In genomic region chr9:118486361-118487095, GRCm38 (mm10) we compare ENCODE assay signal across 12 mouse cellular contexts. TPM values are rescaled to one million over a fixed set of nuclear protein-coding genes. Genes with fewer than 3 reads are reported as not detected.
DNase-seq lines count a peak whose midpoint lies in the region; ATAC-seq lines count a peak whose summit lies in the region.
"Had no signal": no experiment of that assay in that cellular context is flagged by ENCODE, and none has a peak within 500 bp of the region (broad histone marks: within the 10 kb centered on the region; RNA-seq: fewer than 3 reads in every experiment).

No protein-coding gene starts in this region.

- intact Hi-C loops in heart, postnatal 36 days (cut with DNase I) = no loop called here

- ATAC-seq in heart, embryonic 16.5 days (replicated peaks; ENCODE audit: extremely low read depth, insufficient read depth, low FRiP score) = no peak
- ATAC-seq in limb, embryonic 13.5 days (ENCODE audit: low FRiP score, low read depth) = no peak

- H3K4me3 ChIP-seq in heart, embryonic 16.5 days (ENCODE audit: low read length) = no peak overlapping the region
- H3K4me3 ChIP-seq in forebrain, embryonic 10.5 days = peak overlapping the region; percentile 48
- peak overlapping the region; percentile 36 for H3K4me3 ChIP-seq in limb, embryonic 13.5 days
- H3K4me3 ChIP-seq: neural tube, embryonic 12.5 days had no signal

- H3K4me2 ChIP-seq in heart, embryonic 16.5 days (ENCODE audit: low read depth, low read length) = 0 out of 2 replicates have a peak overlapping the region, but pooled peaks have one; percentile 4
- peak overlapping the region; percentile 65 for H3K4me2 ChIP-seq in limb, embryonic 13.5 days (replicated peaks)
- H3K4me2 ChIP-seq: neural tube, embryonic 12.5 days had no signal

- H3K9me3 ChIP-seq in heart, embryonic 16.5 days (replicated peaks; ENCODE audit: control insufficient read depth, low read length) = no peaks in the 10 kb centered on the region
- no peaks in the 10 kb centered on the region for H3K9me3 ChIP-seq in forebrain, embryonic 10.5 days
- H3K9me3 ChIP-seq in limb, embryonic 13.5 days = no peaks in the 10 kb centered on the region
- H3K9me3 ChIP-seq: neural tube, embryonic 12.5 days had no signal

- no peaks in the 10 kb centered on the region for H3K36me3 ChIP-seq in heart, embryonic 16.5 days (ENCODE audit: control insufficient read depth, insufficient read depth)
- H3K36me3 ChIP-seq in forebrain, embryonic 10.5 days (replicated peaks) = no peaks in the 10 kb centered on the region
- no peaks in the 10 kb centered on the region for H3K36me3 ChIP-seq in limb, embryonic 13.5 days
- H3K36me3 ChIP-seq: neural tube, embryonic 12.5 days had no signal

- H3K27ac ChIP-seq in heart, embryonic 16.5 days (ENCODE audit: low read length) = no peak overlapping the region
- no peak overlapping the region for H3K27ac ChIP-seq in forebrain, embryonic 10.5 days
- H3K27ac ChIP-seq in limb, embryonic 13.5 days = no peak overlapping the region
- H3K27ac ChIP-seq: neural tube, embryonic 12.5 days had no signal

- H3K9ac ChIP-seq in heart, embryonic 16.5 days (ENCODE audit: low read length) = no peak overlapping the region
- no peak overlapping the region for H3K9ac ChIP-seq in limb, embryonic 13.5 days
- H3K9ac ChIP-seq: neural tube, embryonic 12.5 days had no signal

- H3K27me3 ChIP-seq in heart, embryonic 16.5 days (ENCODE audit: control insufficient read depth, insufficient read depth, low read length) = peaks cover 57% of the 10 kb centered on the region
- H3K27me3 ChIP-seq in forebrain, embryonic 10.5 days (ENCODE audit: poor library complexity, severe bottlenecking) = peaks cover 96% of the 10 kb centered on the region
- peaks cover 91% of the 10 kb centered on the region for H3K27me3 ChIP-seq in limb, embryonic 13.5 days

- no peak for DNase-seq in heart, postnatal 36 days
- DNase-seq in R1 (ENCODE audit: low read depth, low spot score) = peak; percentile 66
- DNase-seq in forebrain, embryonic 10.5 days (ENCODE audit: extremely low spot score, low spot score) = peak; percentile 55
- no peak for DNase-seq in cerebellum, adult 11 months
- DNase-seq in urinary bladder, postnatal 14 days (ENCODE audit: low spot score) = no peak
- no peak for DNase-seq in right cerebral cortex, postnatal 4 days
- DNase-seq: cerebellum, adult 2 months; kidney, adult 8-10 months had no signal

- 0 out of 2 replicates have a peak, but pooled peaks cover 10% of the 10 kb centered on the region for H3K4me1 ChIP-seq in heart, embryonic 16.5 days (ENCODE audit: control insufficient read depth, insufficient read depth, low read length)
- H3K4me1 ChIP-seq in forebrain, embryonic 10.5 days = peaks cover 42% of the 10 kb centered on the region
- H3K4me1 ChIP-seq in limb, embryonic 13.5 days = peaks cover 27% of the 10 kb centered on the region

- 7% methylated on average over 32 of the region's 32 CpGs for WGBS in heart, embryonic 16.5 days
- WGBS in forebrain, embryonic 10.5 days = under 1% methylated on average over 32 of the region's 32 CpGs
- WGBS in limb, embryonic 13.5 days = 1% methylated on average over 32 of the region's 32 CpGs

RNA-seq across cellular contexts. Expression of gene Eomes, which starts 8.5 kb away (rescaled TPM):
- polyA plus RNA-seq in heart, embryonic 16.5 days (2015; fragmentation: Nextera tagmentation; extraction: Ambion mirVana) = 0.09 and 0.11 TPM in 2 replicates
- under 1 TPM in 1 of 2 experiments, not detected in 1; 0.08 TPM for total RNA-seq in heart, postnatal 36 days (2021)
- 6.2 and 7.7 TPM in 2 replicates for polyA plus RNA-seq in forebrain, embryonic 10.5 days (2016; fragmentation: Nextera tagmentation; extraction: Ambion mirVana)
- 0.28 and 0.71 TPM in 2 replicates for polyA plus RNA-seq in limb, embryonic 13.5 days (2015; fragmentation: Nextera tagmentation; extraction: Ambion mirVana)
- polyA plus RNA-seq: lung, embryonic 16.5 days had no signal

RNA-seq across cellular contexts. Expression of gene Golga4, which starts 19.5 kb away (rescaled TPM):
- polyA plus RNA-seq in heart, embryonic 16.5 days (2015; fragmentation: Nextera tagmentation; extraction: Ambion mirVana) = 51.5 and 54.6 TPM in 2 replicates
- total RNA-seq in heart, postnatal 36 days (2021) = 100 to 1,000 TPM; 303 to 350 TPM
- 40.0 and 42.1 TPM in 2 replicates for polyA plus RNA-seq in forebrain, embryonic 10.5 days (2016; fragmentation: Nextera tagmentation; extraction: Ambion mirVana)
- polyA plus RNA-seq in limb, embryonic 13.5 days (2015; fragmentation: Nextera tagmentation; extraction: Ambion mirVana) = 52.0 and 56.0 TPM in 2 replicates

Comparison
In these comparisons a context has a peak if more than half of its experiments do, and no peak if none do; other contexts are left out.
1. DNase-seq: peak in R1 (single experiment) and forebrain, embryonic 10.5 days (single experiment); none in heart, postnatal 36 days (0 of 2), cerebellum, adult 11 months (single experiment), urinary bladder, postnatal 14 days (single experiment) and right cerebral cortex, postnatal 4 days (single experiment).